Mouse (Mus musculus): ENCODE results near the gene Cdsn. TPM values are rescaled to one million over a fixed set of nuclear protein-coding genes. Genes with fewer than 3 reads are reported as not detected.

The Cdsn gene
- total RNA-seq, 4 experiments from 2014 or later: 0.12 to 0.64 (median 0.37) TPM

DNA sequence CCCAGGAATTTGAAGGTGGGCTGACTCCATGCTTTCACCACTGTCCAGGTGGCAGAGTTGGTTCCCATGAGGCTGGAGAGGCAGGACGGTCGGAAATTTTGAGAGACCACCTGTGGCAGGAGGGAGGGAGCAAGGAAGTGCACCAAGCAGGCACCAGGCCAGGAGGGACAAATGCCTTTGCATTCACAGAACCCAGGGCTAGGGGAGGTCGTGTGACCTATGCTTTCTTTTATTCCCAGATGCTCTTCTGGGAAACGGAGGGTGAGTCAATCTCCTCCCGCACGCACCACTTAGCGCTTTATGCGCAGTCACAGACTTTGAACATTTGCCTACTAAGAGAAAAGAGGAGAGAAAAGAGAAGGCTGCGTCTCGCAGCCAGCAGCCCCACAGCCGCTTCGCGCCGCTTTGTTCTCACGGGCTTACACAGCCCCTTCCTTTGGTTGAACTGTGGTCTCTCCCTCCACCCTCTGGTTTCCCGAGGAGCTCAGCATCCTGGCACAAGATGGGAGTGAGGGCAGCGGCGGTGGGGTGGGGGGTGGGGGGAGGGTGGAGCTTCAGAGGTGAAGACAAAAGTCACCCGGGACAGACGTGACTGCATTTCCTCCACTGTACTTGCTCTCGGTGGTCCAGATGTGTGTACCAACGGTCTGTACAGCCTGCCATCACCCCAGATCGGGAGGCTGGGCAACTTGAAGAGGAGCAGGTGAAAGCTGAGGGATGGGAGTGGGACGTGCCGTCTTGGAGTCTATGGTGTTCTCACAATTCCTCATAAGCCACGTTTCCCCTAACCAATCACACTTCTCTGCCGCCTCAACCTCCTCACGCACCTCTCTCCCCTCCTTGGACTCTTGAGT is 17.4 kb downstream of the Cdsn start:
- DNase-seq (ENCODE audit: low spot score in 2 of 2): no peak

- no peak for DNase-seq (ENCODE audit: low spot score in 2 of 2)
These were observed 18.9 kb downstream of the Cdsn start for GRCm38 (mm10) chr17:35570836-35571235.

GRCm38 (mm10) chr17:35571477-35571876 is 19.5 kb downstream of the Cdsn start:
- no peak for DNase-seq (ENCODE audit: low spot score in 2 of 2)

DNA sequence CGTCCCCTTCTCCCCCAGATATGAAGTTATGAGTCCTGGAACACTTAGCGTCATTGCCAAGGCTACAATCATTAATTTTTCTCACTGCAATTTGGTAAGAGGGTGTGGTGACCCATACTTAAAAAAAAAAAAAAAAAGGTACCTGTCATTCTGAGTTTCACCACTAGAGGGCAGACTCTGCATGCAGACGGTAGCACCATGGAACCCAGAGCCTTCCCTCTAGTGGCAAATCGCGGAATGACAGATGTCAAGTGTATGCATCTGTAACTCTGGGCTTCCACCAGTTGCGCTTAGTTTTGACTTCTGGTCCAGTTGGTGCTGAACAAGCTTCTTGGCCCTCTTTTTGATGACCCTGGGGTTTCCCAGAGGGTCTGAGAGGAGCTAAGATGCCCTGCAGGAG is 26.3 kb downstream of the Cdsn start:
- DNase-seq (ENCODE audit: low spot score in 2 of 2): peak; percentile 30 to 83

DNA sequence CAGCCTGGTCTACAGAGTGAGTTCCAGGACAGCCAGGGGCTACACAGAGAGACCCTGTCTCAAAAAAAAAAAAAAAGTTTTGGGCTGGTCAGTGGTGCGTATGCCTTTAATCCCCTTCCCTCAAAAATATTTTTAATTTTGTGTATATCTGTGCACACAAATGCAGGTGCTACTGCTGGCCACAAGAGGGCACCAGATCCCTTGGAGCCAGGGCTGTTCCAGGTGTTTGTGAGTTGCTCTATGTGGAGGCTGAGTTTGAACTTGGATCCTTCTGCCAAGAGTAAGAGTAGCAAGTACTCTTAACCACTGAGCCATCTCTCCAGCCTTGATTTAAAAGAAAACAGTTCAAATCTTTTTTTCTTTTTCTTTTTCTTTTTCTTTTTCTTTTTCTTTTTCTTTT is 31.0 kb downstream of the Cdsn start:
- DNase-seq (ENCODE audit: low spot score in 2 of 2): no peak

GRCm38 (mm10) chr17:35584330-35584937 is 32.5 kb downstream of the Cdsn start:
- DNase-seq (ENCODE audit: low spot score in 2 of 2): peak; percentile 57 to 88

DNA sequence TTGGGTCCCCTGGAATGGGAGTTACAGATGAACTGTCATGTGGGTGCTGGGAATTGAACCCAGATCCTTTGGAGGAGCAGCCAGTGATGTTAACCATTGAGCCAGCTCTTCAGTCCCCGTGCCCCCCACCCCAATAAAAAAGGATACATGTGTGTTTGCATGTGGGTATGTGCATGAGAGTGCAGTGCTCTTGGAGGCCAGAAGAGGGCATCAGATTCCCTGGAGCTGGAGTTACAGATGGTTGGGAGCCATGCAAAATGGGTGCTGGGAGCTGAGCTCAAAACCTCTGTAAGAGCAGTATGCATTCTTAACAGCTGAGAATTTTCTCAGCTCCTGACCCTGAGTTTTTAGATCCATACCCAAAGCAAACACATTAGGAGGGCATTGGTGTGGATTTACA is 35.4 kb downstream of the Cdsn start:
- DNase-seq (ENCODE audit: low spot score in 2 of 2): no peak

DNA sequence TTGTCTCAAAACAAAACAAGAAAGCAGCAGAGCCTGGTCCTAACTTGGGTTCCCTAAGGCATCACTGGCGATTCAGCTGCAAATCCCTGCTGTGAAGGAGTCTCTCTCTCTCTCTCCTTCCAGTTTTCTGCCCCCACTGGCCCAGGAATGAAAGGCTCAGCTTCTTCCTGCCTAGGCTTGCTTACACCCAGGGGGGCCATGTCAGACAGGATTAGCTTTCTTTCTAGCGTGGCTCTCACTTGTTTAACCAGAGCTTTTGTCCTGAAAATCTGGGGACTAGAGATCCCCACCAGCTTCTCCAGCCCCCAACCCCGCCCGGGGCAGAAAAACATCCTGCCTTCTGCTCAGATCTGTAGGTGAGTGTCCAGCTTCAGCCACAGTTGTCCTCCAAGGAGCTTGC is 36.5 kb downstream of the Cdsn start:
- DNase-seq (ENCODE audit: low spot score in 2 of 2): no peak

DNA sequence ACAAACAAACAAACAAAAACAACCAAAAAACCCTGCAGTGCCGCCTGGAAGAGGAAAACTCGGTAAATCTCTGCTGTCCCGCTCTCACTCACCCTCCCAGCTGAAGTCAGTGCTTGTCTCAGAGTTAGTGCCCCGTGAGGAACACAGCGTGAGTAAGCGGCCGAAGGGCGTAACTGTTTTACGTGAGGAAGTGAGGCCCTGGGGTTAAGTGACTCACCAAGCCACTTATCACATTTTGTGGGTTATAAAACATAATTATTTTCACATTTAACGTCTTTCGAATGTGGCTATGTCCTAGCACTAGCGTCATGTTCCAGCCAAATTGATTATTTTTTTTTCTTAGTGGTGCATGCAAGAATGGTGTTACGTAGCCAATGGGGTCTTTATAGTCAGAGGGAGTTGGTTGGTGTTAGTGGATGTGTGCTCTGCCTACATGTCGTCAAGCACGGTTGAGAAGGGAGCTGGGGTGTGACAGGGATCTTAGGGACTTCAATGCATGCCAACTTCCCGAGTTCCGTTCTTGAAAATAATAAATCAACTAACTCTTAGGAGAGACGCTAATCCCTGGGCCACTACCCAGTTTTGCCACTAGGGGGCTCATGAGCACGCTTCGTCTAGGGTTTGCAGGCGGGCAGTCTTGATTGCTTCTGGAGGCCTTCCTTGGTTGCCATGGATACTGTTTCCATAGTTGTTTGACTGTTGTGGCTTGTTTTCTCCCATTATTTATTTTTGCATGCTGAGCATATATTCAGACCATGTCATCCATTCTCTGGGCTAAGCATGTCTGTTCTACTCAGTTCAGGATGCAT is 38.7 kb downstream of the Cdsn start:
- DNase-seq (ENCODE audit: low spot score in 2 of 2): peak; percentile 75 to 80

DNA sequence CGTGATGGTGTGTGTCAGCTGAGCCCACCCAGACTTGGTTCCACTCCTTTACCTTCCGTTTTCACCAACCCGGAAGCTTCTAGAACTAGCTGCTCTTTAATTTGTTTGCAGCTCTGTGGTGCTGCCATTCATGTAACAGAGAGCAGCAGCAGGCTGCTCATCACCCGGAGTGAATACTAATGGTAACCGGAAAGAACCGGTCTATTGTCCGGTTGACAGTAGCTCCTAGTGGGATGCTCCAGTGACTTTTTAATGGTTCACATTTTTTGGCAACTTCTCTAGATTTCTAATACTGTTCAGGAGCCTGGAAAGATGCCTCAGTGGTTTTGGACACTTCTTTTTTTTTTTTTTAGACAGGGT is 39.3 kb downstream of the Cdsn start:
- no peak for DNase-seq (ENCODE audit: low spot score in 2 of 2)

DNA sequence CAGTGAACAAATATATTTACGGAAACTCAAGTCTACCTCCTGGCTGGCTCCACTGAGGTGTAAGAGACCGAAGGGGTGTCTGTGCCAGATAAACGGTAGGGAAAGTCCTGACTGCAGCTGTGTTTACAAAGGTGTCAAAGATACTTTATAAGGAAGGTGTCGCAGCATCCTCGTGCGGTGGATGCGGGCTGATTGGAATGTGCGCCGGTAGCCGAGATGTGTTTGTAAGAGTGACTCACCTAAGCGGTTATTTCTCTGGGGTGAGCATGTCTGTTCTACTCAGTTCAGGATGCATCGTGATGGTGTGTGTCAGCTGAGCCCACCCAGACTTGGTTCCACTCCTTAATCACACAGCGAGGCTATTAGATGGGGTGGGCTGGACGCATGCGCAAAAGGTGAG is 39.8 kb downstream of the Cdsn start:
- DNase-seq (ENCODE audit: low spot score in 2 of 2): no peak

GRCm38 (mm10) chr17:35592131-35592530 is 40.2 kb downstream of the Cdsn start:
- DNase-seq (ENCODE audit: low spot score in 2 of 2): no peak

GRCm38 (mm10) chr17:35593786-35594185 is 41.9 kb downstream of the Cdsn start:
- no peak for DNase-seq (ENCODE audit: low spot score in 2 of 2)

DNA sequence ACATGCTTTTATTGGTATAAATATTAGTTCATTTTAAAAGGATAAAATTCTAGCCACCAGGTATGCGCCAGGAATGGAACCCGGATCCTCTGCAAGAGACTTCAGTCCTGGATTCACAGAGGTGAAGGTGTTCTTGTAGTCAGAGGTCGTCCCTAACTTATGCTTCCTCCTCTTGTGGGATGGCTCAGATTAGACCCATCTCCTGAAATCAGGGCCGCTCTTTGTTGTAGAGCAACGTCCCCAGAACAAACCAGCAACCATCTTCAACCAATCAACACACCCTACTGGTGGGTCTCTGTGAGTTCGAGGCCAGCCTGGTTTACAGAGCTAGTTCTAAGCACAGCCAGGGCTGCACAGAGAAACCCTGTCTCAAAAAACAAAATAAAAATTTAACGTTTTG is 42.5 kb downstream of the Cdsn start:
- DNase-seq (ENCODE audit: low spot score in 2 of 2): no peak

GRCm38 (mm10) chr17:35597399-35597798 is 45.5 kb downstream of the Cdsn start:
- DNase-seq (ENCODE audit: low spot score in 2 of 2): no peak

- no peak for DNase-seq (ENCODE audit: low spot score in 2 of 2)
These were observed 49.3 kb downstream of the Cdsn start, which contains the start of gene Sfta2 for GRCm38 (mm10) chr17:35601249-35601648. Gene Sfta2, plus strand, starts transcription at chr17:35601549.

DNA sequence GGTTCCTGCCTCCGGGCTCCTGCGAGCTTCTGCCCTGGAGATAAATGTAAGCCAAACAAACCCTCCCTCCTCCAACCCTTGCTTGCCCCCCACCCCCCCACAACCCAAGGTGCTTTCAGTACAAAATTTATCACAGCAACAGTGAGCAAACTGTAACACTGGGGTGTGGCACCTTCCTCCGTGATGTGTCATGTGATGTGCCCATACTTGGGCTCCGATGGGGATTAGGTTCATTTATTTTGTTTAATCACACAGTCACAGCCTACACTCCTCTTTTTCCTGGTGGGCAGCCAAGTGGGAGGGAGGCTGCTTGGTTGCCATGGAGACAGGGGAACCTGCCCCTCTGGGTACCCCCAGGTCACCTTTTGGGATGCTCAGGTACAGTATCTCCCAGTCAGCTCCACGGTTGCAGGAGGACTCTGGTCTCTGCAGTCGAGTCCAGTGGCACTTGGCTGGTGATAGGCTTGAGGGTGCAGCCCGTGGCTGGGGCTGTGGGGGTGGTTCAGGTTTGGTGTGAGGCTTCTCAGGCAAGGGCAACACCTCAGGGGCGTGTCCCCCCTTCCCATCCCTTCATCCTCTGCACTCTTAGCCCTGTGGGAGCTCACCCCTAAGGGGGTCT is 49.9 kb downstream of the Cdsn start:
- DNase-seq (ENCODE audit: low spot score in 2 of 2): no peak

Measured in layer of hippocampus, adult 8-10 months (tissue).